Mouse (Mus musculus): ENCODE measurements around the gene Atg16l2.

Gene Atg16l2

GRCm38 (mm10) chr7:101292086-101292485 is 10.0 kb downstream of the Atg16l2 start:
- DNase-seq (ENCODE audit: low spot score) = no peak

GRCm38 (mm10) chr7:101291641-101292040 is 10.4 kb downstream of the Atg16l2 start:
- no peak for DNase-seq (ENCODE audit: low spot score)

GRCm38 (mm10) chr7:101291211-101291610 is 10.8 kb downstream of the Atg16l2 start:
- no peak for DNase-seq (ENCODE audit: low spot score)

GRCm38 (mm10) chr7:101290401-101290800 is 11.7 kb downstream of the Atg16l2 start:
- no peak for DNase-seq (ENCODE audit: low spot score)

DNA sequence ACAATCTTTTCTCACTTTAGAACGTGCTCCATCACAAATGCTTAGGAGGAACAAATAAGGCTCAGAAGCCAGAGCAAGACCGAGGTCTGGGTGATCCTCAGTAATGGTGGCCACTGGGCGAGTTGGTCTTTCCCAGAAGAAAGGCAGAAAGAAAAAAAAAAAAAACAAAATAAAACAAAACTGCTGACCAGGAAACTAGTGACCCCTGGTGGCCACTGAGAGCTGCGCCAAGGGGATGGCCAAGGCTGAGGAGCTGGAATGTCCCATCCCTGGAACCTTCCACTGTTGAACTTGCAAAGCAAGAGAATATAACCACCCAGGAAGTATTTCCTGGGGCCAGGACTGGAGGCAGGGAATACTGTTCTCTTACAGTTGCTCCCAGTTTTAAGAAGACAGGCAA is 13.6 kb downstream of the Atg16l2 start:
- DNase-seq (ENCODE audit: low spot score) = no peak

DNA sequence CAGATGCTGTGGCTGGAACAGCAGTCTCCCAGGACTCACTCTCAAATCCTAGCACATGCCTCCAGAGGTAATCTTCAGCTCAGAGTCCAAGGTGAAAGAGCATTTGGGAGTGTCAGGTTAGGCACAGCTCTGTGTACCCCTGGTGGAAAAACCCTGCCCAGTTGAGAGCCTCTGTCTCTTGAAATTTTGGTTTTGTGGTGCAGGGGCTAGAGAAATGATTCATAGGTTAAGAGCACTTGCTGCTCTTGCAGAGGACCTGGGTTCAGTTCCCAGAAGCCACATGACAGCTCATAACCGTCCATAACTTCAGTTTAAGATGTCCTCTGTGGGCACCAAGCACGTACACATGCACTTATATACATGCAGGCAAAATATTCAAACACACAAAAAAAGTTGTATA is 14.2 kb downstream of the Atg16l2 start:
- DNase-seq (ENCODE audit: low spot score) = no peak

- no peak for DNase-seq (ENCODE audit: low spot score)
These were observed 15.2 kb downstream of the Atg16l2 start for GRCm38 (mm10) chr7:101286891-101287290.

GRCm38 (mm10) chr7:101284504-101284903 is 17.5 kb downstream of the Atg16l2 start:
- DNase-seq (ENCODE audit: low spot score) = no peak

DNA sequence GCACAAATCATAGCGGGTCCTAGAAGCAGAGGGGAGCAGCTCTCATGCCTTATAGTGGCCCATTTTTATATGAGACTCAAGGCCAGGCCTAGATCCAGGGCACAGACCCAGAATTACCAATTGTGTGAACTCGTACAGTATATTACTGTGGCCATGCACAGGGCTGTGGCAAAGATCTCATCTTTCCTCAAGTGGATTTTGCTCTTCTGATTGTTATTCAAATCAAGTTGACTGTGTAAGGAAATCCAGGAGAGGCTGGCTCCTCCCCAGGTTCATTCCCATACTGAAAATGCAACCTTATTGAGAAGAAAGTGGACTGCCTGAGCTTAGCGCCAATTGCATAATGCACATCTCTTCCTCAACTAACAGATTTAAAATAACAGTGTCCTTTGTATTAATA is 19.3 kb downstream of the Atg16l2 start:
- no peak for DNase-seq (ENCODE audit: low spot score)

- DNase-seq (ENCODE audit: low spot score) = no peak
These were observed 29.4 kb downstream of the Atg16l2 start for GRCm38 (mm10) chr7:101272466-101273160.

GRCm38 (mm10) chr7:101271602-101272001 is 30.4 kb downstream of the Atg16l2 start:
- DNase-seq (ENCODE audit: low spot score) = no peak

GRCm38 (mm10) chr7:101267457-101268259 is 34.4 kb downstream of the Atg16l2 start:
- no peak for DNase-seq (ENCODE audit: low spot score)

DNA sequence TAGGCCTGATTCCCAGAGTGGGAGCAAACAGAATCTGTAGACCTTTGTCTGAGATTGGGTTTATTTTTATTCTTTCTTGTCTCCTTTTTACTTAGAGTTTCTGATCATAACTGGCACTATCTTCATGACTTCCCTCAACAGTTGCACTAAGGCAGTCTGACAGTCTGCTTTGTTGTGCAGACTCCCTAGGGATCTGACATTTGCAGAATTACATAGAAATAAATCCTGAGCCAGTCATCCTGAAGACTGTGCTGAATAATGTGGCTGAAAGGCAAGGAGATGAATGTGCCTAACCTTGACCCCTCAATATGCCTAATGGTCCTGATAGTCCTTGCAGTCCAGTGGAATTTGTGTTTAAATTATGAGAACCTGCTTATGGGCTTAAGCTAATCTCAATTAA is 38.5 kb downstream of the Atg16l2 start:
- DNase-seq (ENCODE audit: low spot score) = no peak

- no peak for DNase-seq (ENCODE audit: low spot score)
These were observed 40.0 kb downstream of the Atg16l2 start for GRCm38 (mm10) chr7:101261941-101262546.

DNA sequence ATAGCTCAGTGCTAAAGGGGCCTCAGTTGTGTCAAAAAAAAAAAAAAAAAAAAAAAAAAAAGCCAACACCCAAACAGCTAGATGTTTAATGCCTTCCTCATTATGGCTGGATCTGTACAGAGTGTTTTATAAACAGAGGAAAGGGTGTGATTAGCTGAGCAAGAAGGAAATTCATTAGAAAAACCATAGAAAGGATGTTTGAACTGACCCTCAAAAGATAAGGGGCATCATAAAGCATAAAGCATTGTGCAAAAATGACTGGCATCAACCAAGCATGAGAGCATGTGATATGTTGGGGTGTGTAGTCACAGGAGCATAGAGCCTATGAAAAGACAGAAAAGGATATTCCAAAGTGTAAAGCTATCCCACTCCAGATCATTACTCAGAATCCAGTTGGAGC is 43.6 kb downstream of the Atg16l2 start:
- DNase-seq (ENCODE audit: low spot score) = no peak

DNA sequence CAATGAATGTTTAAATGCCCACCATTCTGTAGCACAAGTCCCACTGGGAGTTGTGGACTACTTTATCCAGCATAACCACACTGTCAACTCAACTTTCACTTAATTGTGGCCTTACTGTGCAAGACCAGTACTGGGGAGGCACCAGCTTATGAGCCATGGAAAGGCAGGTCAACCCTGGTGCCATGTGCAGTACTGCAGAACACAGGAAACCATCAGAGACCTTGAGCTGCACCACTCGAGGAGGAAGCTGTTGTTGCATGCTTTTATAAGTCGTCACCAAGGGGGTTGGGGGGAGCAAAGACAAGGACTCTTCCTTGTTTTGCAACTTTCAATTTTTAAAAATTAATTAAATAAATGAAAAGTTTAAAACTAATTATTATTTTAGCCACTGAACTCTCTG is 49.0 kb downstream of the Atg16l2 start:
- no peak for DNase-seq (ENCODE audit: low spot score)

DNA sequence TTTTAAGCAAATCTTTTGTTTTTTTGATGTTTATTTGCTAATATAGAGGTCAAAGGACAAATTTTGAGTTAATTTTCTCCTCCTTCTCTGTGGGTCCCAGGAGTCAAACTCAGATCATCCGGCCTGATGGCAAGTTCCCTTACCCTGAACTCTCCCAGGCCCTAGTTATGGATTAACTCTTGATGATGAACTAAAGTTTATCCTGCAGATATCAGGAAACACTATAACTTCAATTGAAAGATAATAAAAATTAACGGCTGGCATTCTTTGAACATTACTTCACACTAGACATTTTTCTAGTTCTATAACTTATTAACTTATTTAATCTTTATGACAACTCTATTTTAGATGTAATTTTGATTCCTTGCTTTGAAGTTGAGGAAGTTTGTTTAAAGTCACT is 52.9 kb downstream of the Atg16l2 start:
- no peak for DNase-seq (ENCODE audit: low spot score)

DNA sequence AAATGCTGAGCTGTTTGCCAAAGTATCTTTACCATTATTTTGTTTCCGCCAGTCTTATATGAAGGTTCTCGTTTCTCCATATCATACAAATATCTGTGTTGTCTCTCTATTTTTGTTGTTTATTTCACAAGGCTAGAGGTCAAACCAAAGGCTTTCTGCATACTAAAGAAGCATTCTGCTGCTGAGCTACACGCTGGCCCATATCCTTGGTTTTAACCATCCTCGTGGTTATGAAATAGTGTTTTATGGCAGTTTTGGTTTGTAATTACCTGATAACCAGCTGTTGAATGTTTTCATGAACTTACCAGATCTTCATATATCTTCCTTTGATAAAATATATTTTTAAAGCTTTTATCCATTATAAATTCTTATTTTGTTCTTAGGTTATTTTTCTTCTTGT is 53.3 kb downstream of the Atg16l2 start:
- DNase-seq (ENCODE audit: low spot score) = no peak

- no peak for DNase-seq (ENCODE audit: low spot score)
These were observed 65.2 kb downstream of the Atg16l2 start for GRCm38 (mm10) chr7:101236712-101237473.

DNA sequence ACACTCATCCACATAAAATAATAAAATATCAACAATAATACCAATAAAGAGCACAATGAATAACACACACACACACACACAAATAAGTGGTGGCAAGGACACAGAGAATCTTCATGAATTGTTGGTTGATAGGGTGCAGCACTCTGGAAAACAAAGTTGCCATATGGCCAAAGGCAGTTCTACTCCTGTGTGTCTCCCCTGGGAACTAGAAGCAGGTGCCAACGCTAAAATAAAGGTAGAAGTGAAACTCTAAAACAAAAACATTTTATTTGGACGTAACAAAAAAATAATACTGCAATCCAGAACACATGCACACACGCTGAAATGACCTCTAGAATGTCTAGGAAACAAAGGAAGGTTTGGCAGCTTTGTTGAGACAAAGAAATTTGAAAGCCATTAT is 69.3 kb downstream of the Atg16l2 start:
- DNase-seq (ENCODE audit: low spot score) = no peak

- no peak for DNase-seq (ENCODE audit: low spot score)
These were observed 70.6 kb downstream of the Atg16l2 start for GRCm38 (mm10) chr7:101231458-101231857.

- DNase-seq (ENCODE audit: low spot score) = no peak
These were observed 72.7 kb downstream of the Atg16l2 start for GRCm38 (mm10) chr7:101229336-101229735.

Data from ovary, adult 18-20 months (tissue).